Mouse (Mus musculus) sigmoid colon, adult 10 weeks (tissue): ENCODE results near the gene Slc38a11. TPM values are rescaled to one million over a fixed set of nuclear protein-coding genes. Genes with fewer than 3 reads are reported as not detected.

Experiments
- polyA plus RNA-seq: library from polyadenylated mRNA; stranded (reverse); fragments of 350-450 nt; fragmentation: Illumina TruSeq; extraction: RNeasy Lipid Tissue Mini Kit (QIAGEN cat#74804); gene quantifications from one replicate; pipeline ENCODE4 v1.2.3, GENCODE M21; 2014; ENCODE audit warnings: low read depth, low replicate concordance

The Slc38a11 gene
- 16.5 TPM for polyA plus RNA-seq

GRCm38 (mm10) chr2:65363828-65364497 lies at the start of gene Slc38a11:
TSS of gene Slc38a11 (minus strand) at chr2:65364034.

Other genes starting within 250 kb of the Slc38a11 start
- gene Cobll1, start 124.6 kb downstream of the Slc38a11 start, polyA plus RNA-seq, result 47.6 TPM
- gene Scn3a, start 203.6 kb upstream of the Slc38a11 start, polyA plus RNA-seq, result 4.7 TPM